Mouse (Mus musculus): ENCODE measurements at regions not wholly inside any gene's neighbourhood (a gene's known extent, or its start where the extent isn't known, plus 50 kb on each side); places are given as distances from the start of the nearest gene placed in this dataset.
"Not testable (repeated sequence)": the region's sequence is repeated elsewhere in the genome, so short reads cannot be mapped to it uniquely, and the experiment has no call there.

DNA sequence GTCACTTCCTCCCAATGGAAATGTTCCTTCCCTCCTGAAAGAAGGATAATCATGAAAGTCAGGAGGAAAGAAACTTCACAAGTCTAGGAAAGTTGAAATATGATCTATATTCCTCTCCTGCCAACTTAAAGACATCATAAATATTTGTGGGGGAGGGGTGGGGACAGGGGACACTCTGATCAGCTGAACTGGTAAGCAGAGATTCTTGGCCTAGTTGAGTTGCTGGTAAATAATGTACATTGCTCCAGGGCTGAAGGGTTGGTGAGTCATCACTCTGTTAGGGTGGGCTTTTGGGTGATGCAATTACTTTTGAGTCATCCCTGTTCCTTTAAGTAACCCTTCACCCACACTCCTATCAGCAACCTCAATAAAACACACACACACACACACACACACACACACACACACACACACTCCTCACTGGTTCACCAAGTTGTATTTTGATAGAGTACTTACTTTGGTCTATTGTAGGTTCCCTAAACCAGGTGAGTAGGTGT lies 56.0 kb downstream of the Ccdc71l start:
- no peak overlapping the region for H3K27ac ChIP-seq
- no peak for TF ChIP-seq CTCF (IDR thresholded peaks at IDR 0.05)

DNA sequence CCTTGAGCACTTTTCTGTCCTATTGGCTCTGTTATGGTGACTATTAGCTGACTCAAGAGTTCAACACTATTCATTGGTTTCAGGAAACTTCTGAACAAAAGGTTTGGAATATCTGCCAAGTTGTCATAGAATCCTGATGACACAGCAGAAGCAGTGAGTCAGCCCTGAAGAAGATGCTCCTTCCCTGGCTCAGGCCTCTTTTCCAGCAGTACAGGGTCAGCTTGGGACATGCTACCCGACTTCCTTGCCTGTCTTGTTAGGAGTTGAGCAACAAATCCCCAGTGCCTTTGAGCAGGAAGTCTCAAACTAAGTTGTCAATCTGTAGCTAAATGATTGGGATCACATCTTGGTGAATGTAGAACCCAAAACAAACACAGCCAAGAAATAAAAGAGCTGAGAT lies 56.6 kb downstream of the Ccdc71l start:
- intact Hi-C loops (cut with DNase I), result no loop called here
- Histone ChIP-seq H3K27ac (no peak overlapping the region), H3K4me3 (no peak overlapping the region)
- TF ChIP-seq CTCF (IDR thresholded peaks at IDR 0.05), result no peak
- peak; percentile 41 for DNase-seq

More for the DNA sequence above, 56.0 kb downstream of the Ccdc71l start:
- intact Hi-C loops (cut with DNase I), result no loop called here
- no peak overlapping the region for H3K4me3 ChIP-seq
- no peak for DNase-seq

GRCm38 (mm10) chr12:32438209-32438608 lies 59.7 kb downstream of the Ccdc71l start:
- H3K4me3 ChIP-seq, result no peak overlapping the region
- DNase-seq, result no peak
- no peak overlapping the region for H3K27ac ChIP-seq
- intact Hi-C loops (cut with DNase I), result no loop called here
- TF ChIP-seq CTCF (IDR thresholded peaks at IDR 0.05), result no peak

GRCm38 (mm10) chr12:32444770-32445169 lies 66.3 kb downstream of the Ccdc71l start:
- intact Hi-C loops (cut with DNase I), result no loop called here
- TF ChIP-seq CTCF (IDR thresholded peaks at IDR 0.05), result no peak
- Histone ChIP-seq H3K27ac (no peak overlapping the region), H3K4me3 (no peak overlapping the region)
- no peak for DNase-seq

DNA sequence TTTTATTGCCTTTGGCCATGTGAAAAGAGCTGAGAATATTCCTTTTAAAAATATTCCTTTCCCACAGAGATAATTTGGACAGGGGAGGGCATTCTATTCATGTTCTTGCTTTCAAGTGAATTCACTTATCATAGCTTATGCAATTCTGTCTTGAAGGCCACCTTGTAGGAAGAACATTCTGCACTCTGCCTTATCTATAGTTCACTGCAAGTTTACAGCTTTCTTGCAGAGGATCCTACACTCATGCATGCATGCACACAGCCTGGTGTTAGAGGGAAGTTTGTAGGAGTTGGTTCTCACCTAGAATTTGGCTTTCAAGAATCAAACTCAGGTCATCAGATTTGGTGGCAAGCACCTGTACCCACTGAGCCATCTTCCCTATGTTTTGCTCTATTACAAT lies 67.4 kb downstream of the Ccdc71l start:
- no peak for DNase-seq
- Histone ChIP-seq H3K27ac (no peak overlapping the region), H3K4me3 (no peak overlapping the region)
- intact Hi-C loops (cut with DNase I), result no loop called here
- TF ChIP-seq CTCF (IDR thresholded peaks at IDR 0.05), result no peak

DNA sequence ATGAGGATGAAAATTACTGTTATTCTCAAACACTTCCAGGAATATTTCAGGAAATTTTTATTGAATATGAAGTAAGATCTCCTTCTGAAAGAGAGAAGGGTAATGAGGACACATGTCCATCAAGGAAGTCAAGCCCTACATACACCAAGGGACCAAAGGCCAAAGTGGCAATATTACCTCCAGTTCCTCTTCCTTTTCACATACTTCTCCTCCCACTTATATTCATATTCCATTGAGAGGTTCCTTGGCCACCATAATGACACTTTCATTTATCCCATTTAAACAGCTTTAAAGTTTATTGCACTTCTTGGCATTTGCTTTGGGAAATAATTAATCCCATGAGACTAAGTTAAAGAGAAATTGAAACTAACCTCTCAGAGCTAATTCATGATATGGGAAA lies 70.9 kb downstream of the Ccdc71l start:
- intact Hi-C loops (cut with DNase I), result no loop called here
- H3K4me3 ChIP-seq, result no peak overlapping the region
- H3K27ac ChIP-seq, result no peak overlapping the region
- TF ChIP-seq CTCF (IDR thresholded peaks at IDR 0.05), result no peak
- DNase-seq, result no peak

GRCm38 (mm10) chr12:32451226-32451625 lies 72.7 kb downstream of the Ccdc71l start:
- Histone ChIP-seq H3K27ac (no peak overlapping the region), H3K4me3 (no peak overlapping the region)
- TF ChIP-seq CTCF (IDR thresholded peaks at IDR 0.05), result no peak
- DNase-seq, result no peak
- intact Hi-C loops (cut with DNase I), result no loop called here

- TF ChIP-seq CTCF (IDR thresholded peaks at IDR 0.05), result no peak
- no peak for DNase-seq
- Histone ChIP-seq H3K4me3 (no peak overlapping the region), H3K27ac (no peak overlapping the region)
- intact Hi-C loops (cut with DNase I), result no loop called here
Observed at GRCm38 (mm10) chr12:32454794-32455193, 76.3 kb downstream of the Ccdc71l start.

GRCm38 (mm10) chr12:32455231-32455630 lies 76.7 kb downstream of the Ccdc71l start:
- H3K27ac ChIP-seq; intact Hi-C loops (cut with DNase I); DNase-seq; H3K4me3 ChIP-seq: not testable (repeated sequence)

- H3K4me3 ChIP-seq, result no peak overlapping the region
- intact Hi-C loops (cut with DNase I), result no loop called here
- no peak for DNase-seq
- TF ChIP-seq CTCF (IDR thresholded peaks at IDR 0.05), result no peak
- H3K27ac ChIP-seq, result no peak overlapping the region
Observed at GRCm38 (mm10) chr12:32455913-32456312, 77.4 kb downstream of the Ccdc71l start.

DNA sequence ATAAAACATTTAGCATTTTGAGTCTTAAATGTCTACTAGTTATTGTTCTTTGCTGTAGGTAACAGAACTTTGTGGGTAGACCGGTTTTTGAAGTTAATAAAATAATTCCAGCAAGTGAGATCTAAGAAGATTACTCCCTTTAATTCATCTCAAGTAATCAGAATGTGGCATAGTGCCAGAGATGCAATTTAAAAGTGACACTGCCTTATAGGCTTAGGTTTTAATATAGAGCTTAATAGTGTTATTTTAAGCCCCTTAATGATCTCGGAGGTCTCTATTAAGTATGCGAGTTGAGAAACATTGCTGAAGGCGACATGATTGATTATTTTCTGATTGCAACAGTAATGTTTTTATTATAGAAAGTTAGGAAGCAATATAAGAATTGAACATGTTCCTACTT lies 78.3 kb downstream of the Ccdc71l start:
- intact Hi-C loops (cut with DNase I), result no loop called here
- TF ChIP-seq CTCF (IDR thresholded peaks at IDR 0.05), result no peak
- DNase-seq, result no peak
- no peak overlapping the region for H3K4me3 ChIP-seq
- H3K27ac ChIP-seq, result no peak overlapping the region

- intact Hi-C loops (cut with DNase I), result no loop called here
- no peak for TF ChIP-seq CTCF (IDR thresholded peaks at IDR 0.05)
- no peak overlapping the region for H3K4me3 ChIP-seq
- no peak overlapping the region for H3K27ac ChIP-seq
- DNase-seq, result no peak
Observed at GRCm38 (mm10) chr12:32458386-32458785, 79.9 kb downstream of the Ccdc71l start.

DNA sequence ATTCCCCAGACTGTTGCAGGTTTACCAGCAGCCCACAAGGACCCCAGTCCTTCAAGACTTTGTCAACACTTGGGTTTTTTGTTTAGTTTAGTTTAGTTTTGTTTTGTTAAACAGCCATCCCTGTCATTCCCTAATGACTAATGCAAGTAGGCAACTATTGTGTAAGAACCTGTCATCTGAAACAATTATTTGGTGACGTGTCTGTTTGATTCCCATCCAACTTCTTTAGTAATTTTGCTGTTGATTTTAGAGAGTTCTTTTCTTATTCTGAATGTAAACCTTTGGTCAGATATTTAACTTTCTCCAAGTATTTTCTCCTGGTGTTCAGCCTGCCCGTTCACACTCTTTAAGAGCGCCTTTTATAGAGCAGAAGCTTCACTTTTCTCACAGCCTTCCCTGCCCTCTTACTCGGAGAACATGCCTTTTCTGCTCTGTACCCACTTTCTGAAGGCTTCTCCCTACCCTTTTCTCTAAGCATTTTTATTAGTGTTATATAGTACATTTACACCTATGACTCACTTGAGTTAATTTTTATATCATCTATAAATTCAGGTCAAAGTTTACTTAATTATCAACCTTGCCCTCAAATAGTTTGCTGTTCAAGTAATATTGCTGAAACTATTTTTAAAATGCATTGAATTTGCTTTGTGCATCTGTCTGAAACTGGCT lies 82.0 kb downstream of the Ccdc71l start:
- no peak for TF ChIP-seq CTCF (IDR thresholded peaks at IDR 0.05)
- intact Hi-C loops (cut with DNase I), result no loop called here
- Histone ChIP-seq H3K27ac (no peak overlapping the region), H3K4me3 (no peak overlapping the region)
- DNase-seq, result no peak

- no peak overlapping the region for H3K27ac ChIP-seq
- no peak overlapping the region for H3K4me3 ChIP-seq
- no peak for TF ChIP-seq CTCF (IDR thresholded peaks at IDR 0.05)
- DNase-seq, result no peak
- intact Hi-C loops (cut with DNase I), result no loop called here
Observed at GRCm38 (mm10) chr12:32465371-32465770, 86.9 kb downstream of the Ccdc71l start.
